Mouse (Mus musculus): ENCODE measurements around the gene Batf2.

DNA sequence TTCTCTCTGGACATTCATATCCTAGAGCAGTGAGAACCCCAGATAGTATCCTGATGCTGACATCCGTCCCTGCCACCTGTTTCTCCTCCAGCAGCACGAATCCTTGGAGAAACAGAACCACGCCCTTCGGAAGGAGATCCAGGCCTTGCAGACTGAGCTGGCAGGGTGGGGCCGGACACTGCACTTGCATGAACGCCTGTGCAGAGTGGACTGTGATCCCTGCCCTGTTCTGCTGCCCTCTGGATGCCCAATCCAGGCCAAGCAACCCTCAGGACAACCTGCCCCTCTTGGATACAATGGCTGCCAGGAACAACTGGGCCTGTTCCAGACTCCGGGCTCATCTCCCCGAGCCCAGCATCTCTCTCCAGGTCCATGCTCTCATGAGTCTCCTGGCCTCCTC, 30.4 kb downstream of the Batf2 start:
- TF ChIP-seq USF1 (IDR thresholded peaks at IDR 0.05; ENCODE audit: low read depth) = no peak
- no peak for TF ChIP-seq POLR2A (IDR thresholded peaks at IDR 0.05; ENCODE audit: insufficient read length, low read depth)
- no peak for TF ChIP-seq MAX (IDR thresholded peaks at IDR 0.05; ENCODE audit: low read depth)
- no peak for TF ChIP-seq TCF12 (IDR thresholded peaks at IDR 0.05; ENCODE audit: insufficient read depth, poor library complexity, severe bottlenecking)
